Mouse (Mus musculus) ES-E14 (cell line): Measurements from ENCODE around the gene Dync1i1.

ENCODE experiments used
- CHD2 ChIP-seq: IDR thresholded peaks from 2 replicates; pipeline ENCODE4 v1.6.1; 2014; ENCODE audit warnings: mild to moderate bottlenecking, low read depth, low read length, inconsistent platforms
- HCFC1 ChIP-seq: IDR thresholded peaks from 2 replicates; pipeline ENCODE4 v1.6.1; 2012; ENCODE audit warnings: low read length, inconsistent platforms, borderline replicate concordance; ENCODE audit not compliant: insufficient read depth
- ZNF384 ChIP-seq: IDR thresholded peaks from 2 replicates; pipeline ENCODE4 v1.6.1; 2012; ENCODE audit warnings: low read depth, low read length, inconsistent platforms

DNA sequence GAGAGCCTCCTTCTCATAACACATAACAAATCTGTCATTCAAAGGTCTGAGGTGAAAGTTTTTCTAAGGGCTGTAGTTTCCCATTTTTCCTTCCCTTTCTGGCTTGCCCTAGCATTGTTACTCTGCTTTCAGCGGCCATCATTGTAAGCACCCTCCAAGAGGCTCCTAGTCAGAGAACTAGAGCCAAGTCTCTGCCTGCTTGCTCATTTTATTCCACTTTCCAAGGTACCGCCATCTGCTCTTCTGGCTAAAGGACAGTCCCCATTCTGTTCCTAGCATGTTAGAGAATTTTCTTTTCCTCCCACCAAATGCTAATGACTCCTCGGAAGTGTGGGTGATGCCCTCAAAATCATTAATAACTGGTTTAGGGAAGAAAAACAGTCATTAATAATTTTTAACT is 276.6 kb downstream of the Dync1i1 start:
- TF ChIP-seq ZNF384 (no peak), HCFC1 (no peak), CHD2 (no peak)
